Mouse (Mus musculus) heart, postnatal 25 days (tissue): Measurements from ENCODE around the gene Clybl. TPM values are rescaled to one million over a fixed set of nuclear protein-coding genes. Genes with fewer than 3 reads are reported as not detected.

Experiments used
- DNase-seq: peaks from one replicate; pipeline ENCODE4 v3.0.0; 2022; ENCODE audit warnings: low spot score
- intact Hi-C: fragments of 180-260 bp; cut with DNase I; formaldehyde crosslinking; loops from one replicate; pipeline ENCODE4 v1.15.1; 2025
- total RNA-seq, 2 experiments: library from RNA; stranded (reverse); gene quantifications; 2 replicates each; pipeline ENCODE4 v1.2.3; 2021

Clybl gene
- total RNA-seq, 2 experiments from 2014 or later = 113 to 123 TPM

GRCm38 (mm10) chr14:122281072-122281634 is 99.6 kb downstream of the Clybl start:
- intact Hi-C loops = no loop called here
- DNase-seq = no peak

- no peak for DNase-seq
- intact Hi-C loops = no loop called here
These were observed 102.5 kb downstream of the Clybl start for GRCm38 (mm10) chr14:122283959-122284358.

GRCm38 (mm10) chr14:122296399-122296798 is 114.9 kb downstream of the Clybl start:
- DNase-seq = no peak
- intact Hi-C loops = no loop called here

- intact Hi-C loops = no loop called here
- DNase-seq = no peak
These were observed 115.4 kb downstream of the Clybl start for GRCm38 (mm10) chr14:122296864-122297263.

GRCm38 (mm10) chr14:122297386-122298109 is 116.0 kb downstream of the Clybl start:
- no peak for DNase-seq
- intact Hi-C loops = no loop called here

GRCm38 (mm10) chr14:122300261-122300660 is 118.8 kb downstream of the Clybl start:
- no peak for DNase-seq
- intact Hi-C loops = no loop called here

GRCm38 (mm10) chr14:122303821-122304220 is 122.3 kb downstream of the Clybl start:
- intact Hi-C loops = no loop called here
- DNase-seq = no peak

- no peak for DNase-seq
- intact Hi-C loops = no loop called here
These were observed 123.6 kb downstream of the Clybl start for GRCm38 (mm10) chr14:122305132-122305531.

- intact Hi-C loops = no loop called here
- DNase-seq = no peak
These were observed 130.9 kb downstream of the Clybl start for GRCm38 (mm10) chr14:122312415-122312814.

GRCm38 (mm10) chr14:122313328-122313727 is 131.8 kb downstream of the Clybl start:
- intact Hi-C loops = no loop called here
- DNase-seq = no peak

GRCm38 (mm10) chr14:122315743-122316142 is 134.2 kb downstream of the Clybl start:
- intact Hi-C loops = no loop called here
- DNase-seq = no peak

- intact Hi-C loops = no loop called here
- no peak for DNase-seq
These were observed 140.6 kb downstream of the Clybl start for GRCm38 (mm10) chr14:122322136-122322535.

GRCm38 (mm10) chr14:122323838-122324458 is 142.4 kb downstream of the Clybl start:
- intact Hi-C loops = no loop called here
- no peak for DNase-seq

GRCm38 (mm10) chr14:122330136-122330535 is 148.6 kb downstream of the Clybl start:
- DNase-seq = no peak
- intact Hi-C loops = no loop called here

GRCm38 (mm10) chr14:122330716-122331115 is 149.2 kb downstream of the Clybl start:
- intact Hi-C loops = no loop called here
- no peak for DNase-seq

- intact Hi-C loops = no loop called here
- no peak for DNase-seq
These were observed 150.3 kb downstream of the Clybl start for GRCm38 (mm10) chr14:122331635-122332460.

GRCm38 (mm10) chr14:122336957-122337356 is 155.5 kb downstream of the Clybl start:
- DNase-seq = no peak
- intact Hi-C loops = no loop called here

- DNase-seq = no peak
- intact Hi-C loops = no loop called here
These were observed 157.3 kb downstream of the Clybl start for GRCm38 (mm10) chr14:122338784-122339183.

- intact Hi-C loops = no loop called here
- no peak for DNase-seq
These were observed 158.6 kb downstream of the Clybl start for GRCm38 (mm10) chr14:122340141-122340540.

- intact Hi-C loops = no loop called here
- no peak for DNase-seq
These were observed 160.3 kb downstream of the Clybl start for GRCm38 (mm10) chr14:122341591-122342360.
